Mouse (Mus musculus) liver, embryonic 14.5 days (tissue): ENCODE data around the gene Sept3.

ENCODE experiments used
- CTCF ChIP-seq: IDR thresholded peaks from 2 replicates; pipeline ENCODE4 v1.5.1; 2016; ENCODE audit warnings: antibody characterized with exemption, low read depth, control low read depth
- EP300 ChIP-seq: IDR thresholded peaks from 2 replicates; pipeline ENCODE4 v1.6.1; 2016; ENCODE audit warnings: antibody characterized with exemption, low read depth

DNA sequence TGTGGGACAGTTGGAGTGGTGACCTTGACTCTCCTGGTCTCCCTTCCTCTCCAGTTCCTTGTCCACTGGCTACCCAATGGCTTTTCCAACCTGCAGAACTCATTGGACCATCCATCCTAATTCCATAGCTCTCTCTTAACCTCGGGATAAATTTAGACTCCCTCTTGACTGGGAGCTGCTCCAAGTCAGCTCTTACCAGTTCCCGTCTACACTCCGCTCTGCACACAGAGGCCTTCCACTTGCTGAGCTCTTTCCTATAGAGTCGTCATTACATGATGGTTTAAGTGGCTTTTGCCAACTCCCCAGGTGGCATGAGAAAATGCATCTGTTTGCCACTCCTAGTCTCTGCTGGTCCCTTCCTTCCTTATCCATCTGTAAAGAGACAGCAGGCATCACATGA, 5.9 kb downstream of the Sept3 start:
- TF ChIP-seq CTCF (no peak), EP300 (no peak)
